Mouse (Mus musculus): ENCODE results near the gene Nbr1.
"Not testable (repeated sequence)": the region's sequence is repeated elsewhere in the genome, so short reads cannot be mapped to it uniquely, and the experiment has no call there.

DNA sequence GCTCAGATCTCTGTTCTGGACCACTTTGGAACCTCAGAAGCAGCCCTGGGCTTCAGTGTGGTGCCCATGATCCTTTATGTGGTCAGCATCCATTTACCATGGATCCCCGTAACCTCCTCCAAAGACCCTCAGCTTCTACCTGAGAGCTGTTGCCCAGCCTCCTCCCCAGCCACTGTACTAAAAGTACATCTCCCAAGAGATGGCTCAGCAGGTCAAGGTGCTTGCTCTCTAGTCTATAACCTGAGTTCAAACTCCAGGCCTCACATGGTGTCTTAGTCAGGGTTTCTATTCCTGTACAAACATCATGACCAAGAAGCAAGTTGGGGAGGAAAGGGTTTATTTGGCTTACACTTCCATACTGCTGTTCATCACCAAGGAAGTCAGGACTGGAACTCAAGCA lies 33.1 kb downstream of the Nbr1 start:
- not testable (repeated sequence) for TF ChIP-seq CTCF (IDR thresholded peaks at IDR 0.05; ENCODE audit: low read depth); EP300 (optimal IDR thresholded peaks at IDR 0.05)

Data from stomach, postnatal 0 days (tissue).